Mouse (Mus musculus) megakaryocyte progenitor cell, adult 5-6 weeks (primary cell): ENCODE measurements around the gene Dynll2. TPM values are rescaled to one million over a fixed set of nuclear protein-coding genes. Genes with fewer than 3 reads are reported as not detected.
"Not testable (repeated sequence)": the region's sequence is repeated elsewhere in the genome, so short reads cannot be mapped to it uniquely, and the experiment has no call there.

Experiments used
- ATAC-seq: replicated peaks from 2 replicates; pipeline ENCODE4 v1.8.0; 2016; ENCODE audit warnings: mild to moderate bottlenecking, moderate TSS enrichment, inconsistent platforms; ENCODE audit not compliant: poor library complexity
- total RNA-seq, 2 experiments: library from RNA; stranded (forward) in 1 of 2; stranded (reverse) in 1 of 2; fragments of 157-497, 149-512 nt in 1 of 2; fragments of 200-1000 nt in 1 of 2; gene quantifications; 2 replicates each; pipeline versions ENCODE4 v1.2.3 to v1.2.4; 2015 to 2017

The Dynll2 gene
- total RNA-seq, 2 experiments from 2014 or later = 9.7 to 12.8 TPM

- ATAC-seq = no peak
These were observed 4.5 kb upstream of the Dynll2 start for GRCm38 (mm10) chr11:87991806-87992205.

- no peak for ATAC-seq
These were observed 528 bp upstream of the Dynll2 start for GRCm38 (mm10) chr11:87987861-87988260.

GRCm38 (mm10) chr11:87986141-87986741, 1.1 kb downstream of the Dynll2 start:
- peak; percentile 45 for ATAC-seq

GRCm38 (mm10) chr11:87985643-87986042, 1.7 kb downstream of the Dynll2 start:
- ATAC-seq = no peak

GRCm38 (mm10) chr11:87984571-87984970, 2.8 kb downstream of the Dynll2 start:
- no peak for ATAC-seq

- ATAC-seq = no peak
These were observed 8.4 kb downstream of the Dynll2 start for GRCm38 (mm10) chr11:87978905-87979304.

GRCm38 (mm10) chr11:87977021-87977420, 10.3 kb downstream of the Dynll2 start:
- ATAC-seq = not testable (repeated sequence)

GRCm38 (mm10) chr11:87974477-87975181, 12.7 kb downstream of the Dynll2 start:
- ATAC-seq = peak; percentile 91

- ATAC-seq = peak; percentile 62
These were observed 13.6 kb downstream of the Dynll2 start for GRCm38 (mm10) chr11:87973559-87974305.

GRCm38 (mm10) chr11:87972829-87973228, 14.5 kb downstream of the Dynll2 start:
- no peak for ATAC-seq

GRCm38 (mm10) chr11:87968356-87969122, 18.8 kb downstream of the Dynll2 start:
- ATAC-seq = peak; percentile 35; the same call in 1 of the 2 replicates

GRCm38 (mm10) chr11:87967692-87968289, 19.5 kb downstream of the Dynll2 start:
- ATAC-seq = peak; percentile 93

- no peak for ATAC-seq
These were observed 21.1 kb downstream of the Dynll2 start for GRCm38 (mm10) chr11:87966214-87966613.

- no peak for ATAC-seq
These were observed 22.0 kb downstream of the Dynll2 start for GRCm38 (mm10) chr11:87965293-87965692.

- ATAC-seq = no peak
These were observed 30.3 kb downstream of the Dynll2 start for GRCm38 (mm10) chr11:87957066-87957465.

- peak; percentile 52; the same call in 1 of the 2 replicates for ATAC-seq
These were observed 32.2 kb downstream of the Dynll2 start for GRCm38 (mm10) chr11:87955144-87955543.

- ATAC-seq = 0 out of 2 replicates have a peak, but pooled peaks have one; percentile 54
These were observed 37.3 kb downstream of the Dynll2 start for GRCm38 (mm10) chr11:87949990-87950389.

GRCm38 (mm10) chr11:87935467-87935866, 51.9 kb downstream of the Dynll2 start:
- ATAC-seq = no peak

- no peak for ATAC-seq
These were observed 53.6 kb downstream of the Dynll2 start for GRCm38 (mm10) chr11:87933731-87934130.

GRCm38 (mm10) chr11:87930348-87930747, 57.0 kb downstream of the Dynll2 start:
- no peak for ATAC-seq
